Mouse (Mus musculus): Measurements from ENCODE around the gene Cp. TPM values are rescaled to one million over a fixed set of nuclear protein-coding genes. Genes with fewer than 3 reads are reported as not detected.
A peak's percentile ranks its signal among the peaks of the same experiment; 100 is the strongest.
"Not testable (repeated sequence)": the region's sequence is repeated elsewhere in the genome, so short reads cannot be mapped to it uniquely, and the experiment has no call there.

The Cp gene
- polyA plus RNA-seq, 1 experiment from 2014 or later: 10.3 TPM

- ATAC-seq (ENCODE audit: low FRiP score): peak; percentile 99
- under 1% methylated on average over 47 of the region's 47 CpGs for WGBS
- H3K9ac ChIP-seq (replicated peaks): peak within 1 kb of the TSS; percentile 69
Observed at GRCm38 (mm10) chr3:20034719-20035404, 78.0 kb downstream of the Cp start, which contains the start of gene Hps3. Gene Hps3 (minus strand): TSS chr3:20035315.

GRCm38 (mm10) chr3:20036069-20036468 lies 79.2 kb downstream of the Cp start:
- 83% methylated on average over 4 of the region's 4 CpGs for WGBS
- H3K4me3 ChIP-seq (replicated peaks): no peak overlapping the region
- no peak overlapping the region for H3K27ac ChIP-seq (replicated peaks)
- H3K27me3 ChIP-seq (replicated peaks): no peaks in the 10 kb centered on the region
- no peak overlapping the region for H3K4me2 ChIP-seq
- no peak for ATAC-seq (ENCODE audit: low FRiP score)
- no peaks in the 10 kb centered on the region for H3K36me3 ChIP-seq
- H3K4me1 ChIP-seq: peaks cover 13% of the 10 kb centered on the region
- no peak overlapping the region for H3K9ac ChIP-seq (replicated peaks)
- H3K9me3 ChIP-seq (replicated peaks): no peaks in the 10 kb centered on the region

More at GRCm38 (mm10) chr3:20034719-20035404, 78.0 kb downstream of the Cp start, which contains the start of gene Hps3:
- H3K4me1 ChIP-seq: peaks cover 13% of the 10 kb centered on the region
- no peaks in the 10 kb centered on the region for H3K9me3 ChIP-seq (replicated peaks)
- no peaks in the 10 kb centered on the region for H3K27me3 ChIP-seq (replicated peaks)
- H3K36me3 ChIP-seq: no peaks in the 10 kb centered on the region
- peak within 1 kb of the TSS; percentile 86 for H3K27ac ChIP-seq (replicated peaks)
- peak within 1 kb of the TSS; percentile 85 for H3K4me3 ChIP-seq (replicated peaks)
- H3K4me2 ChIP-seq: peak within 1 kb of the TSS; percentile 82

- not testable (repeated sequence) for H3K9me3 ChIP-seq (replicated peaks); H3K9ac ChIP-seq (replicated peaks); H3K4me1 ChIP-seq; H3K27ac ChIP-seq (replicated peaks); H3K27me3 ChIP-seq (replicated peaks); H3K4me2 ChIP-seq; H3K4me3 ChIP-seq (replicated peaks); ATAC-seq (ENCODE audit: low FRiP score); H3K36me3 ChIP-seq
- WGBS: 95% methylated on average over 7 of the region's 7 CpGs
Observed at GRCm38 (mm10) chr3:20041461-20041860, 84.6 kb downstream of the Cp start.

- not testable (repeated sequence) for H3K27ac ChIP-seq (replicated peaks)
- 71% methylated on average over 3 of the region's 3 CpGs for WGBS
Observed at GRCm38 (mm10) chr3:20044736-20045135, 87.9 kb downstream of the Cp start.

GRCm38 (mm10) chr3:20057306-20058196 lies 100.7 kb downstream of the Cp start, which contains the start of gene Hltf:
Gene Hltf (plus strand): TSS chr3:20057811.
- Histone ChIP-seq H3K4me2 (peak within 1 kb of the TSS; percentile 61), H3K4me1 (peaks cover 11% of the 10 kb centered on the region), H3K27ac (replicated peaks) (peak within 1 kb of the TSS; percentile 90), H3K36me3 (peaks cover 5% of the 10 kb centered on the region; the same call in 1 of the 2 replicates), H3K9me3 (replicated peaks) (no peaks in the 10 kb centered on the region), H3K9ac (replicated peaks) (peak within 1 kb of the TSS; percentile 77), H3K27me3 (replicated peaks) (no peaks in the 10 kb centered on the region), H3K4me3 (replicated peaks) (peak within 1 kb of the TSS; percentile 79)
- peak; percentile 100 for ATAC-seq (ENCODE audit: low FRiP score)
- WGBS: under 1% methylated on average over 49 of the region's 54 CpGs

More at GRCm38 (mm10) chr3:20044736-20045135, 87.9 kb downstream of the Cp start:
- not testable (repeated sequence) for H3K4me3 ChIP-seq (replicated peaks); H3K4me1 ChIP-seq; H3K4me2 ChIP-seq; H3K9ac ChIP-seq (replicated peaks); H3K27me3 ChIP-seq (replicated peaks); ATAC-seq (ENCODE audit: low FRiP score); H3K36me3 ChIP-seq; H3K9me3 ChIP-seq (replicated peaks)

- no peaks in the 10 kb centered on the region for H3K9me3 ChIP-seq (replicated peaks)
- peaks cover 6% of the 10 kb centered on the region; the same call in 1 of the 2 replicates for H3K36me3 ChIP-seq
- peak overlapping the region; percentile 90; the same call in 1 of the 2 replicates for H3K27ac ChIP-seq (replicated peaks)
- 0% methylated on average over 6 of the region's 9 CpGs for WGBS
- H3K9ac ChIP-seq (replicated peaks): peak overlapping the region; percentile 77
- no peaks in the 10 kb centered on the region for H3K27me3 ChIP-seq (replicated peaks)
- ATAC-seq (ENCODE audit: low FRiP score): peak; percentile 66
- H3K4me1 ChIP-seq: peaks cover 11% of the 10 kb centered on the region
- peak overlapping the region; percentile 61 for H3K4me2 ChIP-seq
- peak overlapping the region; percentile 79 for H3K4me3 ChIP-seq (replicated peaks)
Observed at GRCm38 (mm10) chr3:20058197-20058541, 101.3 kb downstream of the Cp start.

Other genes with a start within 250 kb of the Cp start
- gene Hps3, start 78.3 kb downstream of the Cp start, polyA plus RNA-seq (2015; fragmentation: Nextera tagmentation; extraction: Ambion mirVana): 11.1 and 12.1 TPM in 2 replicates
- gene Hltf, start 100.8 kb downstream of the Cp start, polyA plus RNA-seq (2015; fragmentation: Nextera tagmentation; extraction: Ambion mirVana): 11.1 and 12.1 TPM in 2 replicates
- gene Gyg, start 198.3 kb downstream of the Cp start, polyA plus RNA-seq (2015; fragmentation: Nextera tagmentation; extraction: Ambion mirVana): 80.6 and 84.9 TPM in 2 replicates